Mouse (Mus musculus) granulocyte monocyte progenitor cell, adult 5-6 weeks (primary cell): Measurements from ENCODE around the gene Abtb1. TPM values are rescaled to one million over a fixed set of nuclear protein-coding genes. Genes with fewer than 3 reads are reported as not detected.

Source experiments
- ATAC-seq: replicated peaks from 2 replicates; pipeline ENCODE4 v1.8.0; 2016; ENCODE audit warnings: mild to moderate bottlenecking, moderate TSS enrichment, inconsistent platforms; ENCODE audit not compliant: poor library complexity, severe bottlenecking
- total RNA-seq, 2 experiments: library from RNA; stranded (forward) in 1 of 2; stranded (reverse) in 1 of 2; fragments of 200-712, 200-1000 nt in 1 of 2; fragments of >200 nt in 1 of 2; fragmentation: Nextera tagmentation in 1 of 2; gene quantifications; 2 replicates each; pipeline ENCODE4 v1.2.3; 2014 to 2017

Gene Abtb1
- total RNA-seq, 2 experiments from 2014 or later = 19.7 to 35.6 TPM

- no peak for ATAC-seq
Observed at GRCm38 (mm10) chr6:88857249-88857648, 15.5 kb upstream of the Abtb1 start.

- ATAC-seq = peak; percentile 55
Observed at GRCm38 (mm10) chr6:88855636-88856035, 13.9 kb upstream of the Abtb1 start.

GRCm38 (mm10) chr6:88854509-88854908, 12.7 kb upstream of the Abtb1 start:
- ATAC-seq = no peak

GRCm38 (mm10) chr6:88850034-88850433, 8.2 kb upstream of the Abtb1 start:
- ATAC-seq = no peak

GRCm38 (mm10) chr6:88849270-88849669, 7.5 kb upstream of the Abtb1 start:
- peak; percentile 70 for ATAC-seq

GRCm38 (mm10) chr6:88847571-88847970, 5.8 kb upstream of the Abtb1 start:
- no peak for ATAC-seq

- no peak for ATAC-seq
Observed at GRCm38 (mm10) chr6:88844901-88845565, 3.2 kb upstream of the Abtb1 start.

- ATAC-seq = no peak
Observed at GRCm38 (mm10) chr6:88843781-88844725, 2.3 kb upstream of the Abtb1 start.

GRCm38 (mm10) chr6:88843241-88843640, 1.5 kb upstream of the Abtb1 start:
- ATAC-seq = no peak

- no peak for ATAC-seq
Observed at GRCm38 (mm10) chr6:88842731-88843151, 957 bp upstream of the Abtb1 start.

- ATAC-seq = no peak
Observed at GRCm38 (mm10) chr6:88841514-88841780, 337 bp downstream of the Abtb1 start.

GRCm38 (mm10) chr6:88840791-88841513, 832 bp downstream of the Abtb1 start:
- ATAC-seq = no peak

GRCm38 (mm10) chr6:88840211-88840610, 1.6 kb downstream of the Abtb1 start:
- ATAC-seq = no peak

GRCm38 (mm10) chr6:88839135-88839970, 2.4 kb downstream of the Abtb1 start:
- ATAC-seq = no peak

GRCm38 (mm10) chr6:88838613-88839012, 3.2 kb downstream of the Abtb1 start:
- no peak for ATAC-seq

GRCm38 (mm10) chr6:88837999-88838398, 3.8 kb downstream of the Abtb1 start:
- no peak for ATAC-seq

- ATAC-seq = no peak
Observed at GRCm38 (mm10) chr6:88836178-88836819, 5.5 kb downstream of the Abtb1 start.

GRCm38 (mm10) chr6:88835047-88835446, 6.7 kb downstream of the Abtb1 start:
- ATAC-seq = peak; percentile 59

- no peak for ATAC-seq
Observed at GRCm38 (mm10) chr6:88833340-88834140, 8.2 kb downstream of the Abtb1 start.
